7 mouse cellular contexts compared by ENCODE assay signal in genomic region chr2:104816371-104816827, GRCm38 (mm10). TPM values are rescaled to one million over a fixed set of nuclear protein-coding genes. Genes with fewer than 3 reads are reported as not detected.
A peak's percentile ranks its signal among the peaks of the same experiment; 100 is the strongest.
DNase-seq lines count a peak whose midpoint lies in the region; ATAC-seq and TF ChIP-seq lines count a peak whose summit lies in the region.

Gene Qser1, minus strand, starts transcription at chr2:104816760.

- H3K4me3 ChIP-seq in megakaryocyte, embryonic 14.5 days (replicated peaks): peak within 1 kb of the TSS; percentile 94
- H3K4me3 ChIP-seq in bone marrow, adult 2 months (replicated peaks; ENCODE audit: control insufficient read depth, low read depth, low read length): peak within 1 kb of the TSS; percentile 76
- peak within 1 kb of the TSS; percentile 98 for H3K4me3 ChIP-seq in hindbrain, embryonic 14.5 days (replicated peaks; ENCODE audit: low read length)
- H3K4me3 ChIP-seq in midbrain, embryonic 12.5 days: peak within 1 kb of the TSS; percentile 95

- ATAC-seq in megakaryocyte, adult 5-6 weeks (ENCODE audit: poor library complexity, severe bottlenecking): no peak
- ATAC-seq in hindbrain, embryonic 14.5 days (ENCODE audit: low FRiP score): peak; percentile 65
- ATAC-seq in midbrain, embryonic 12.5 days (ENCODE audit: low FRiP score, low read depth): peak; percentile 73

- peak within 1 kb of the TSS; percentile 36 for H3K27ac ChIP-seq in bone marrow, adult 2 months (ENCODE audit: control insufficient read depth, insufficient read depth, low read depth, low read length, poor library complexity)
- H3K27ac ChIP-seq in hindbrain, embryonic 14.5 days: peak within 1 kb of the TSS; percentile 91
- H3K27ac ChIP-seq in midbrain, embryonic 12.5 days (replicated peaks): peak within 1 kb of the TSS; percentile 99

- no peak for TF ChIP-seq POLR2A in bone marrow, adult 2 months (IDR thresholded peaks at IDR 0.05; ENCODE audit: borderline replicate concordance, control insufficient read depth, low read depth, low read length)

- DNase-seq in forelimb bud, embryonic 11.5 days (ENCODE audit: low read depth, low spot score): peak; percentile 29
- peak; percentile 57 for DNase-seq in hindbrain, embryonic 14.5 days (ENCODE audit: low spot score)
- no peak for DNase-seq in cerebellum, adult 9-11 months

- peaks cover 23% of the 10 kb centered on the region for H3K27me3 ChIP-seq in megakaryocyte, embryonic 14.5 days (replicated peaks)
- H3K27me3 ChIP-seq in hindbrain, embryonic 14.5 days (ENCODE audit: control insufficient read depth, insufficient read depth, low read length): no peaks in the 10 kb centered on the region
- no peaks in the 10 kb centered on the region for H3K27me3 ChIP-seq in midbrain, embryonic 12.5 days

- H3K4me2 ChIP-seq in hindbrain, embryonic 14.5 days (replicated peaks): peak within 1 kb of the TSS; percentile 87
- H3K4me2 ChIP-seq in midbrain, embryonic 12.5 days (replicated peaks): peak within 1 kb of the TSS; percentile 64

- peaks cover 23% of the 10 kb centered on the region for H3K4me1 ChIP-seq in megakaryocyte, embryonic 14.5 days
- no peaks in the 10 kb centered on the region for H3K4me1 ChIP-seq in bone marrow, adult 2 months (ENCODE audit: control insufficient read depth, insufficient read depth, low read length)
- peaks cover 17% of the 10 kb centered on the region for H3K4me1 ChIP-seq in hindbrain, embryonic 14.5 days (replicated peaks; ENCODE audit: control insufficient read depth, insufficient read depth, low read length)
- peaks cover 31% of the 10 kb centered on the region for H3K4me1 ChIP-seq in midbrain, embryonic 12.5 days

- no peak for TF ChIP-seq CTCF in bone marrow, adult 2 months (IDR thresholded peaks at IDR 0.05; ENCODE audit: control insufficient read depth, insufficient read depth, low read length)

- H3K36me3 ChIP-seq in megakaryocyte, embryonic 14.5 days (replicated peaks; ENCODE audit: low read length): no peaks in the 10 kb centered on the region
- H3K36me3 ChIP-seq in hindbrain, embryonic 14.5 days (replicated peaks; ENCODE audit: control insufficient read depth, insufficient read depth): no peaks in the 10 kb centered on the region
- no peaks in the 10 kb centered on the region for H3K36me3 ChIP-seq in midbrain, embryonic 12.5 days

- H3K9ac ChIP-seq in hindbrain, embryonic 14.5 days: peak within 1 kb of the TSS; percentile 98
- H3K9ac ChIP-seq in midbrain, embryonic 12.5 days (replicated peaks): peak within 1 kb of the TSS; percentile 99

- no peaks in the 10 kb centered on the region for H3K9me3 ChIP-seq in megakaryocyte, embryonic 14.5 days
- H3K9me3 ChIP-seq in hindbrain, embryonic 14.5 days (ENCODE audit: control insufficient read depth, low read length): no peaks in the 10 kb centered on the region
- H3K9me3 ChIP-seq in midbrain, embryonic 12.5 days: no peaks in the 10 kb centered on the region

- under 1% methylated on average over 50 of the region's 50 CpGs for WGBS in bone marrow, adult 2 months
- WGBS in hindbrain, embryonic 14.5 days: under 1% methylated on average over 30 of the region's 50 CpGs
- WGBS in midbrain, embryonic 12.5 days: 0% methylated on average over 26 of the region's 50 CpGs

RNA-seq across cellular contexts. Expression of gene Qser1, which starts in this region (rescaled TPM):
- polyA plus RNA-seq in megakaryocyte, embryonic 14.5 days (2012; ENCODE audit: insufficient read depth, low replicate concordance): 0.15 TPM in 1 of 2 replicates, not detected in the other
- total RNA-seq in megakaryocyte, adult 5-6 weeks (2015): 25.6 and 26.5 TPM in 2 replicates
- total RNA-seq in megakaryocyte, adult 5-6 weeks (2017): 6.8 and 9.7 TPM in 2 replicates
- polyA plus RNA-seq in bone marrow, adult 2 months (2011; ENCODE audit: insufficient read depth, insufficient read length, low replicate concordance, missing spikeins): 1.2 and 2.8 TPM in 2 replicates
- 11.1 and 11.3 TPM in 2 replicates for polyA plus RNA-seq in hindbrain, embryonic 14.5 days (2014; fragmentation: Nextera tagmentation; extraction: Ambion mirVana)
- 11.0 and 12.9 TPM in 2 replicates for polyA plus RNA-seq in midbrain, embryonic 12.5 days (2016; fragmentation: Nextera tagmentation; extraction: Ambion mirVana)

Comparison
In these comparisons a context has a peak if more than half of its experiments do, and no peak if none do; other contexts are left out.
1. H3K27ac ChIP-seq: peak in every context shown above with its lines; median percentile 99 in midbrain, embryonic 12.5 days; 91 in hindbrain, embryonic 14.5 days; 36 in bone marrow, adult 2 months.